Mouse (Mus musculus) gonadal fat pad, adult 2 months (tissue): ENCODE measurements around the gene Cables2. TPM values are rescaled to one million over a fixed set of nuclear protein-coding genes. Genes with fewer than 3 reads are reported as not detected.
A peak's percentile ranks its signal among the peaks of the same experiment; 100 is the strongest.

Experiments
- DNase-seq: peaks from one replicate; pipeline ENCODE4 v3.0.0-alpha.2; 2012; ENCODE audit warnings: low read depth
- polyA plus RNA-seq: library from polyadenylated mRNA; depleted of rRNA; stranded (reverse); fragments of >200 nt; gene quantifications from 2 replicates; pipeline ENCODE4 v1.2.3, GENCODE M21; 2012; rRNA removed

The Cables2 gene
- polyA plus RNA-seq, result 30.8 and 33.2 TPM in 2 replicates

- peak; percentile 74 for DNase-seq
Observed at GRCm38 (mm10) chr2:180273394-180274244, at the start of gene Cables2. Cables2 (minus strand) TSS chr2:180273496.

DNA sequence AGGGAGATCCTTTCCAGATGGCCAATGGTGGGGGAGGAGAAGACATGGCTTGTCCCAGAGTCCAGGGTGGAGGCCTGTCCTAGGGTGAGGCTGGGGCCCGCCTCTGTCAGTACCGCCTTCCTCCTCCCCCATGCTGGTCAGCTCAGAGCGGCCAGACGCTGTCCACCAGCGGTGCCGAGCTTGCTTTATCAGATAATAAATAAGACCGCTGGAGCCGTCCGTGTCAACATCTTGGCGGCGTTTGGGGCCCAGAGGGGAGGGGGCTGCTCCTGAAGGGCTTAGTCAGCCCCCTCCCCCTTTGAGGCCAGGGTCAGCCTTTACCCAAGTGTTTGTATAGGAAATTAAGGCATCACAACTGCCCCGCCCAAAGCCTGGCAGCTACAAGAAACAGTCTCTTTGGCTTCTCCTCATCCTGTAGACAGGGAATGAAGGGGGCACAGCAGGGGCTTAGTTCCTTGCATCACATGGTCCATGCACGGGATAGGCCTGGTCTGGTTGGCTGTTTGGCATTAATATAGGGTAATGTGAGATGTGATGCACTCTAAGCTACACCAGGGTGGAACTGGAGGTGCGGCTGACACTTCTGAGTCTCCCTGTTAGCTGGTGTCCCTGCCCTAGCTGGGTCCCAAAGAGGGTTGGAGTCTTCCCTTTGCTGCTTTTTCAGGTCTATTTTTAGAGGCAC is 49.5 kb upstream of the Cables2 start:
- no peak for DNase-seq

DNA sequence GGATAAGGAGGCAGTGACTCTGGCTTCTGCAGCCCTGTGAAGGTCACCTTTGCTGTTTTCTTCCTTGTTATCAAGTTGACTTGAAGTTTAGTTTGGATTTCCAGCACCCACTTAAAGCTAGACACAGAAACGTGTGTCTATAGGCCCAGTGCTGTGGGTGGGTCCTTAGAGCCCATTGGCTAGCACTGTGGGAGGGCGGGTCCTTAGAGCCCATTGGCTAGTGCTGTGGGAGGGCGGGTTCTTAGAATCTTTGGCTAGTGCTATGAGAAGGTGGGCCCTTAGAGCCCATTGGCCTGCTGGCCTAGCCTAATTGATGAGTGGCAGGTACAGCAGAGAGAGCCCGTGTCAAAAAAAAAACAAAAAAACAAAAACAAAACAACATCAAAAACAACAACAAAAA is 46.9 kb upstream of the Cables2 start:
- no peak for DNase-seq

GRCm38 (mm10) chr2:180317591-180317990 is 44.3 kb upstream of the Cables2 start:
- DNase-seq, result no peak

DNA sequence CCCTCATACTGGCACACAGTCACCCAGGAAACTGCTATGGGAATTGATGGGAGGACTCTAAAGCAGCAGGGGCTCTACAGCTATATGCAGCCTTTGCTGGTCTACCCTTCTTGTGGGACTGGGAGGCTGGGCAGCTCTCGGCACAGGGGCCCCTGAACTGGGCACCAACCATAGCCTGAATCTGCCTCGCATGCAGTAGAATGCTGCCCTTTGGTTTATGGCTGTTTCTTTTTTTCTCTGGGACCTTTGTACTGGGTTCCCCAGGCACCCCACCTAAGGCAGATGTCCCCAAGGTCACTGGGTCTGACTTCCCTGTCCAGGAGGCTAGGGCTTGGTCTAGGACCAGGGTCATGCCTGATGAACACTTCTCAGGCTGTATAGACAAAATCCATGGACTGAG is 41.0 kb upstream of the Cables2 start:
- DNase-seq, result no peak

DNA sequence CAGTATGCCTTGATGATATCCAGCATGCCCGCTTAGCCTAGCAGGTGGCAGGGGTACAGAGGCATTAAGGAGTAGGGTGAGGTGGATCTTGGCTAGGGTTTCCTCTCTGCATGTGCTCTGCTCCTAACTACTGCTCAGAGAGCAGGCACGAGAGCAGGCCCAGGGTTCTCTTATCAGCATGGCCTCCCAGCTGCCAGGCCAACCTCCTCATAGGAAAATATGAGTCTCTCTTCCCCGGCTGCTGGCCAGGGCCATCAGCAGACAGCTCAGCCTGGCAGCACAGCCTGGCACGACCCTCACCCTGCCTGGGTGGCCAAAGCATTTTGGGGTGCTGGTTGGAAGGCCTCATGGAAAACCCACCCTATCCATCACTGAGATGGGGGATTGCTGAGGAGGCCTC is 37.9 kb upstream of the Cables2 start:
- no peak for DNase-seq

GRCm38 (mm10) chr2:180307680-180308079 is 34.4 kb upstream of the Cables2 start:
- no peak for DNase-seq

DNA sequence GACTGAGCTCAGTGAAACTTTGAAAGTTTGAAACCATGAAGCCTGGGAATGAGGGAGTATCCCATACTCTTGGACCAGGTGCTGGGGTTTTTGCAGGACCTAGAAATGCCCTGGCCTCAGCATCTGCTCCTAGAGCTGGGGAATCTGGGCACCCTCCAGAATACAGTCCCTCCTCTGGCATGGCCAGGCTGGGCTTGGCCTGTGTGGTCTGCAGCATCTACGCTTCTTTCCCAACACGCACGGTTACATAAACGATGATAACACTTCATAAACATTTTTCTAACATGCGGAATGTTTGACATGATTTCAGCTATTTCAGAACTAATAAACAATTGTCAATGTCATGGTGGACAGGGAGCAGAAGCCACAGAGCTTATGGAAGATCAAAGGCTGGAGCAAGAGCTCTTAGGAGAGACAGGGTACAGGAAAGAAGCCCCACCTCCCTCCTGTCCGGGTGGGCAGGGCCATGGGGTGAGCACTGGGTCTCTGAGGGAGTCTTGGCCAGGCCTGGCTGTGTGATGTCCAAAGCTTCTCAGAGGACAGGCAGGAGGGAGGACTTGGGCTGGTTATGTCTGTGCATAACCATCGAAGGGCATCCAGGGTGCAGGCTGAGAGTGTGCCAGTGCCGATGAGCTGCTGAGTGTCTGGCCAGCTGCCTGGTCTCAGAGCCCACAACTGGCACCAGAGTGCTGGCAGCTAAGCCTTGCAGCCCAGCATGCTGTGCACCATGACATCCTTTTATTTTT is 33.3 kb upstream of the Cables2 start:
- no peak for DNase-seq

GRCm38 (mm10) chr2:180306009-180306408 is 32.7 kb upstream of the Cables2 start:
- no peak for DNase-seq

GRCm38 (mm10) chr2:180305490-180305889 is 32.2 kb upstream of the Cables2 start:
- DNase-seq, result no peak

- DNase-seq, result no peak
Observed at GRCm38 (mm10) chr2:180304554-180304953, 31.3 kb upstream of the Cables2 start.

GRCm38 (mm10) chr2:180303468-180303867 is 30.2 kb upstream of the Cables2 start:
- no peak for DNase-seq

DNA sequence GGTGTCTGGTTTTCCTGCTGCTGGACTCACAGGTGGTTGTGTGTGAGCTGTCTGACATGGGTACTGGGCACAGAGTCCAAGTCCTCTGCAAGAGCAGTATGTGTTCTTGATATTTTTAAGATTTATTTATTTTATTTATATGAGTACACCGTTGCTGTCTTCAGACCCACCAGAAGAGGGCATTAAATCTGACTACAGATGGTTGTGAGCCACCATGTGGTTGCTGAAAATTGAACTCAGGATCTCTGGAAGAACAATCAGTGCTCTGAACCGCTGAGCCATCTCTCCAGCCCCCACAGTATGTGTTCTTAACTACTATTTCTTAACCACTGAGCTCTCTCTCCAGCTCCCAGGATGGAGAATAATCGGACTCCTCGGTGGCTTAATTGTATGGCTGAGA is 28.9 kb upstream of the Cables2 start:
- DNase-seq, result no peak

DNA sequence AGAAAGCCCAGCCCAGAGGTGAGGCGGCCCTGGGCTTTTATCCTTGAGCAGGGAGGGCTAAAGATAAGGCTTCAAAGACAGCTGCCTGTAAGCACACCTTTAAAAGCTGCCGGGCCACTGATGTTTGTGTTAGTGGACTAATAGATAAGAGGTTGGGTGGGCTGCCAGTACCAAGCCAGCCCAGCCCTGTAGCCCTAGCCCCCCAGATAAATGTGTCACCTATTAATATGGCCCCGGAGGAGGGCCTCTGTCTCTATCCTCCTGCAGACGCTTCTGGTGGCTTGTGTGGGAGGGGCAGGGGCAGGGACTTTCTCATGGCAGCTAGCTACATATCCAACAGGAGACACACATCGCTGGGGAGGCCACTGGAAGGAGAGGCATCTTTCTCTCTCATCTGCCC is 27.5 kb upstream of the Cables2 start:
- DNase-seq, result no peak

- no peak for DNase-seq
Observed at GRCm38 (mm10) chr2:180300252-180300651, 27.0 kb upstream of the Cables2 start.

DNA sequence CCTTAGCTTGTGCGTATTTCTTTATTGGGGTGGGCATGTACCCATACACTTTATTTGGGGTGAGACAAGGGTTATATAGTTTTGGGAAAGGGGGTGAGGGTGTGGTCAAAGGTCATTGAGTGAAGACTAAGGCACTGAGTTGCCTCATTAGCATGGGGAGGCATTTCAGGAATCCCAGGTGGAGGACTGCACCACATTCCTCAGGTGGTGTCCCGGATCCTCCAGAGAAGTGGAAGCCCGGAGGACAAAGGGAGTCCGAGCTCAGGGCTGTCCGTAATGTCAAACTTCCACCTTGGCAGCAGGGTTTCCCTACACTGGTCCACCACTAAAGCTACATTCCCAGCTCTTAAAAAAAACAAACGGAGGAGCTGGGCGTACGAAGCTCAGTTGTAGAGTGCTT is 19.6 kb upstream of the Cables2 start:
- DNase-seq, result no peak

- DNase-seq, result no peak
Observed at GRCm38 (mm10) chr2:180292026-180292425, 18.7 kb upstream of the Cables2 start.

GRCm38 (mm10) chr2:180291566-180291965 is 18.3 kb upstream of the Cables2 start:
- no peak for DNase-seq

DNA sequence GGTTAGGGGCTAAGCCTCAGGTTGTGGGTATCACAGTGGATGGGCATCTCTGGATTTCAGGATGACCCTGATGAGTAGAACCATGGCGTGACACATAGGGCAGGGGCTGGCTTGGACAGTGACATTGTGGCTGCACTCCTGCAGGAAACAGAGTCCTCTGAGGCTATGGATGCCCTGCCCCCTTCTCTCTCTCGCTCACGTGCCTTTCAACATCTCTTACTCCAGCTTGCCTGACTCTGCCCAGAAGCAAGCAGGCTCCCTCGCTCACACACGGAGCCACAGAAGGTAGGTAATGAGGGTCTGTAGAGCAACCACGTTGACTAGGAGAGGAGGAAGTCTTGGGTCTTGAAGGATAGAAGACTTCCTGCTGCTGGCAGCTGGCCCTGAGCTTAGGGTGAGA is 17.2 kb upstream of the Cables2 start:
- DNase-seq, result no peak

- DNase-seq, result peak; percentile 71
Observed at GRCm38 (mm10) chr2:180289440-180290108, 16.3 kb upstream of the Cables2 start, which contains the start of gene Rbbp8nl. Rbbp8nl (minus strand) TSS chr2:180289879.

DNA sequence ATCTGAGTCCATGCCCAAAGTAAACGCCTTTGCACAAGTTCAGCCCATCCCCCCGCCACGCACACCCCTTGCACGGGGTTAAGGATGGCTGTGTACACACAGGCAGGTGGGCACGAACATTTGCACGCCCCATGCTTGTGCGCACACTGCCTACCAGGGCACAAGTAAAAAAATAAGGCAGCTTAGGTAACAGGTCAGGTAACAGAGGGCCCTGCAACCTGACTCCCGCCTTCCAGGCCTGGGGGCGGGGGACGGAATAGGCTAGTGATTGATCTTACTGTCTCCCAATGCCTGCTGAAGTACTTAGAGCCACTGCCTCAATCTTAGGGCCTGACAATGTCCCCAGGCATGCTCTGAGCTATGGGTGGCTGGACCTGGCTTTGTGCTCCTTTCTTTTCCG is 15.7 kb upstream of the Cables2 start:
- no peak for DNase-seq

DNA sequence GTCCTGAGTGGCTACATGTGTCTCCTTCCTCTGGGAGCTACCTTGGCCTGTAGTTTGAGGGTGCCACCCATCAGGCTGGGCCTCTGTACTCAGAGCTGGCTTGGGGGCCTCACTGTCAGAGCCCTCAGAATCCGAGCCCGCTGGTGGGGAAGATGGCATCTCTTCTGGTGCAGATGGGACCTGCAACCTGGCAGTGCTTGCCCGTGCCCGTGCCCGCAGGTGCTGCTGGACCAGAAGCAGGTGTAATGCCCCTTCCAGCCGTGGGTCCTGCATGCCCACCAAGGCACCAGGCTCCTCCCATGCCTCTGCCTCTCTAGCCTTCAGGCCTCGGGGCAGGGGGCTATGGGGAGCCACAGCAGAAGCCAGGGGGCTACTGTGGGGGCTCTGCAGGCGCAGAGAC is 6.0 kb upstream of the Cables2 start:
- DNase-seq, result no peak
